ENCODE assay signal across 9 mouse cellular contexts in genomic region chr11:77666766-77667165, GRCm38 (mm10). TPM values are rescaled to one million over a fixed set of nuclear protein-coding genes. Genes with fewer than 3 reads are reported as not detected.
"Had no signal": no experiment of that assay in that cellular context is flagged by ENCODE, and none has a peak within 500 bp of the region (broad histone marks: within the 10 kb centered on the region; RNA-seq: fewer than 3 reads in every experiment).

No protein-coding gene starts in this region.

RNA-seq across cellular contexts. Expression of gene Cryba1, which starts 58.3 kb away (rescaled TPM):
- total RNA-seq: neutrophil, adult 5-6 weeks had no signal
- polyA plus RNA-seq: small intestine, adult 2 months; spleen, adult 2 months; stomach, embryonic 14.5 days; stomach, embryonic 15.5 days; stomach, embryonic 16.5 days; stomach, postnatal 0 days; testis, adult 2 months; urinary bladder, adult 2 months had no signal
